Mouse (Mus musculus) brain, embryonic 14.5 days (tissue): ENCODE measurements around the gene Pwp2.

Experiments
- CTCF ChIP-seq: fragments of 200-500 bp; IDR thresholded peaks from 2 replicates; pipeline ENCODE4 v1.5.1; 2012; ENCODE audit warnings: inconsistent platforms, mild to moderate bottlenecking, moderate library complexity, borderline replicate concordance; ENCODE audit not compliant: insufficient read depth, insufficient read length; ENCODE audit errors: extremely low read depth
- POLR2A ChIP-seq: fragments of 200-500 bp; IDR thresholded peaks from 2 replicates; pipeline ENCODE4 v1.6.1; 2012; ENCODE audit warnings: mild to moderate bottlenecking, inconsistent platforms, borderline replicate concordance; ENCODE audit not compliant: poor library complexity, insufficient read depth, insufficient read length, severe bottlenecking; ENCODE audit errors: extremely low read depth

DNA sequence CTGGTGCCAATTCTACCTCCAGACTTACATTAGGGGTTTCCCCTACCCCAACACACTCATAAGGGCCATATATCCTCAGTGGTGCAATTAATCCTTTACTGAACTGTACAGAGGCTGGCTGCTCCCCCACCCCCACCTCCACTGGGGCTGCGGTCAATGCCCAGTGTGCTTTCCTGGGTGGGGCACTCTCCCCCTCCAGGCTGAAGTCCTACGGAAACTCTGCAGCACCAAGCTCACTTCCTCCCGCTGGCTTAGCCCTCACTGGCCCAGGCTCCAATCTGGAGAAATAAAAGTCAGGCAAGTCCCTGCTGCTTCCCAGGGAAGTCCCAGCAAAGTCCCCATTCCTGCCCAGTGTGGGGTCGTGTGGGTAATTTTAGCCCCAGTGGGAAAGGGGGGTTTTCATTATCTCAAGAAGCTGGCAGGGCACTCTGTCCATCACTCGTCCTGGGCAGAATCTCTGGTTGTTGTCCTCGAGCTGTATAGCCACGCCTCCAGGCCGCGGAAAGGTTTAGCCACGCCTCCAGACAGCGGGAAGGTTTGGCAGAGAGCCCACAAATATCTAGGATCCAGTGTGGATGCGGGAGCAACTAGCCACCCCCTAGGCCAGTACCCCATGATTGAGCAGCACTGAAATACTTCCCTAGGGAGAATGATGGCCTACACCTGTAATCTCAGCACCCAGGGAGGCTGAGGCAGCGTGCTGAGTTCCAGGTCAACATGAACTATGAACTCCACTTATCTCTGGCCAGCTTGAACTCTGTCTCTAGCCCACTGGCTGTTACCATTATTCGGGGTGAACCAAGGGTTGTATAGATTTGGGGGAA, 49.8 kb downstream of the Pwp2 start:
- TF ChIP-seq CTCF (no peak), POLR2A (no peak)
